Mouse (Mus musculus): Measurements from ENCODE around the gene Rock2. TPM values are rescaled to one million over a fixed set of nuclear protein-coding genes. Genes with fewer than 3 reads are reported as not detected.

Gene Rock2
- polyA plus RNA-seq, 1 experiment from 2014 or later = 14.4 TPM

DNA sequence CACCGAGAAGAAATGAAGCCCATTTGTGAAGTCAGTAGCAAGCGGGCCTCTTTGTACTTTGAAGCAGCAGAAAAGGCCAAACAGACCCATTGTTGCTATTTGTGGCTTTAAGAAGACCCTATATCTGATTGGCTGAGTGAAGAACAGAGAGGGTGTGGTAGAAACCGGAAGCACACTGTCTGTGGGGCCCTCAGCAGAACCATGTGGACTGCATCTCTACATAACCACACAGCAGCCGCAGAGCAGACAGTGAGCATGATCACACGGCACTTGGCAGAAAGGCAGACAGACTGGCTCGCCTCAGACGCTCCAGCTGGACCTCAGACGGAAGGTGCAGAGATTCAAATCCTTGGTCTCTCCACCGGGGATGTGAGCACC lies 138.8 kb downstream of the Rock2 start:
- no peak overlapping the region for H3K27ac ChIP-seq (ENCODE audit: low read depth, low read length)
- H3K9me3 ChIP-seq (ENCODE audit: control insufficient read depth, low read length) = no peaks in the 10 kb centered on the region
- no peak overlapping the region for H3K4me3 ChIP-seq (ENCODE audit: low read depth, low read length)
- H3K4me2 ChIP-seq = no peak overlapping the region
- no peak for ATAC-seq (replicated peaks; ENCODE audit: low FRiP score)
- H3K9ac ChIP-seq (ENCODE audit: low read depth, low read length) = no peak overlapping the region
- WGBS = 79% methylated on average over 9 of the region's 9 CpGs
- no peaks in the 10 kb centered on the region for H3K27me3 ChIP-seq (replicated peaks; ENCODE audit: control insufficient read depth, insufficient read depth, low read length)
- no peaks in the 10 kb centered on the region for H3K4me1 ChIP-seq (replicated peaks; ENCODE audit: control insufficient read depth, insufficient read depth, low read length)
- DNase-seq (ENCODE audit: low spot score) = no peak
- H3K36me3 ChIP-seq (ENCODE audit: control insufficient read depth, insufficient read depth, low read length) = no peaks in the 10 kb centered on the region

DNA sequence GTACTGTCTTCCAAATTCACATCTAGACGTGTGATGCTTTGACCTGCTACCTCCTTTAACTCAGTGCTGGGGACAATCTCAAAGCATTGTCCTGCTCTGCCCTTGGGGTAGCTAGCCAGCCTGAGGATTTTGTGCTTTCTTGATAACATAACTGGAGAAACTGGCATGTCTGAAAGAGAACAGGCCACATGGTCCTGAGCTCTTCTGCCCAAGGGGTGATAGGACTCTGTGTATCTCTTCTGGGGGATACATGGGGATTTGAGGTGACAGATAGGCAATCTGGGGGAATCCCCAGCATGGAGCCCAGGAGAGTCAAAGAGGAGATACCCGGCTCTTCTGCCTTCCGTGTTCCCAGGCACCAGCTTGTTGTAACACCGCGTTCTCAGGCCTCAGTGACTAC lies 140.0 kb downstream of the Rock2 start:
- Histone ChIP-seq H3K27me3 (replicated peaks; ENCODE audit: control insufficient read depth, insufficient read depth, low read length) (no peaks in the 10 kb centered on the region), H3K9me3 (ENCODE audit: control insufficient read depth, low read length) (no peaks in the 10 kb centered on the region), H3K4me2 (no peak overlapping the region), H3K27ac (ENCODE audit: low read depth, low read length) (no peak overlapping the region), H3K4me3 (ENCODE audit: low read depth, low read length) (no peak overlapping the region), H3K9ac (ENCODE audit: low read depth, low read length) (no peak overlapping the region), H3K36me3 (ENCODE audit: control insufficient read depth, insufficient read depth, low read length) (no peaks in the 10 kb centered on the region), H3K4me1 (replicated peaks; ENCODE audit: control insufficient read depth, insufficient read depth, low read length) (no peaks in the 10 kb centered on the region)
- 79% methylated on average over 5 of the region's 5 CpGs for WGBS
- DNase-seq (ENCODE audit: low spot score) (no peak), ATAC-seq (replicated peaks; ENCODE audit: low FRiP score) (no peak)

DNA sequence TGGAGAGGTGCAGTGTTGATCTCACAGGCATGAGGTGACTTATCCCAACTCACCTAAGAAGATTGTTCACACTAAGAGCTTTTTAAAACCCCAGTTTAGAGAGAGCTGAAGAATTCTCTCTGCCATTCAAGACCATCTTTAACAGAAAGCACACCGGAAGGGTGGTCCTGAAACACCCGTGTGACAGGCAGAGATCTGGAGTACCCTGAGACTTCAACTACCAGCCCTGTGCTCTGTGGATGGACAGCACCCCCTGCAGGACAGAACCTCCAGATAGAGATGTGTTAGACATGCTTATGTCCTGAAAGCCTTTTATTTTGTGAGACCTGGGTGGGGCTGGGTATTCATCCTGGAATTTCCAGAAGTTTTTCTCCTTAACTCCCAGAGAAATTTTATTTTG lies 140.4 kb downstream of the Rock2 start:
- ATAC-seq (replicated peaks; ENCODE audit: low FRiP score) (no peak), DNase-seq (ENCODE audit: low spot score) (no peak)

DNA sequence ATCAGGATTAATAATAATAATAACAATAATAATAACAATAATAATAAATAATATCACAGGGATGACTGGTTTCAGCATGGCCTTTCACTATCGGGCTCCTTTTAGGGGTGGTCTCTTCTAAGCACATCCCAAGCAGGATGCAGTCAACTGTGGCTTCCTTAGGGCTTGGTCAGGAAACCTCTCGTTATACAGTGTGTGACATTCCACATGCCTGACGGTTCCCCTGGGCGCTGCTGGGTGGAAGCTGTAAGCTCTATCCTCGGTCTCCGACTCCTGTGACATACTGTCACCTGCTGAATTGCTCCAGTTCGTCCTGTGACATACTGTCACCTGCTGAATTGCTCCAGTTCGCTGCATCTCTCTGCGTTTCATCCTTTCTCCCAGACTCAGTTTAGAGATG lies 141.8 kb downstream of the Rock2 start:
- 48% methylated on average over 9 of the region's 9 CpGs for WGBS
- H3K4me1 ChIP-seq (replicated peaks; ENCODE audit: control insufficient read depth, insufficient read depth, low read length) = no peaks in the 10 kb centered on the region
- ATAC-seq (replicated peaks; ENCODE audit: low FRiP score) = no peak

More for the DNA sequence above, 140.4 kb downstream of the Rock2 start:
- H3K4me1 ChIP-seq (replicated peaks; ENCODE audit: control insufficient read depth, insufficient read depth, low read length) = no peaks in the 10 kb centered on the region
- H3K4me2 ChIP-seq = no peak overlapping the region
- no peak overlapping the region for H3K9ac ChIP-seq (ENCODE audit: low read depth, low read length)
- 50% methylated on average over 2 of the region's 2 CpGs for WGBS
- H3K36me3 ChIP-seq (ENCODE audit: control insufficient read depth, insufficient read depth, low read length) = no peaks in the 10 kb centered on the region
- H3K27me3 ChIP-seq (replicated peaks; ENCODE audit: control insufficient read depth, insufficient read depth, low read length) = no peaks in the 10 kb centered on the region
- H3K9me3 ChIP-seq (ENCODE audit: control insufficient read depth, low read length) = no peaks in the 10 kb centered on the region
- H3K27ac ChIP-seq (ENCODE audit: low read depth, low read length) = no peak overlapping the region
- no peak overlapping the region for H3K4me3 ChIP-seq (ENCODE audit: low read depth, low read length)

DNA sequence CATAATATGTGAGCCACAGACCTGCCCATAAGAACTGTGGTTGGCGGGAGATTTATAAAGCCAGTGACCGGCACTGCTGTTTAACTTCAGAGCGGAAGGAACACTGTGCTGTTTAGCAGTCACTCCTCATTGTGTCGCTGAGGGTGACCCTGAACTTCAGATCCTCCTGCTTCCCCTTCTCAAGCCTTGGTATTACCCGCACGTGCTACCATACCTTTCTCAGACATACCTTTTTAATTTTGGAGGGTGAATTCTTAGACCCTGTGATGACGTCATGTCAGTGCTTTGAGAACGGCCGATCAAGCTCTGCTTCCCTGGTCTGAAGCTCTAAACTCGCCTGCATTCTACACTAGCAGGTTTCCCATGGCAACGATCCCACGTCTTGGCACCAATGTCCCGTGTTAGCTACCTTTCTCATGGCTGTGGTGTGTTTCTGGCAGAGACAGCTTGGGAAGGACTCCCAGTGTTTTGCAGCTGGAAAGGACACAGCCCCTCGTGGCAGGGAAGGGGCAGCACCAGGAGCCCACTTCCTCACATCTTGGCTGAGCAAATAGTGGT lies 142.4 kb downstream of the Rock2 start:
- DNase-seq (ENCODE audit: low spot score) (no peak), ATAC-seq (replicated peaks; ENCODE audit: low FRiP score) (no peak)
- Histone ChIP-seq H3K9ac (ENCODE audit: low read depth, low read length) (no peak overlapping the region), H3K27me3 (replicated peaks; ENCODE audit: control insufficient read depth, insufficient read depth, low read length) (no peaks in the 10 kb centered on the region), H3K4me2 (no peak overlapping the region), H3K4me1 (replicated peaks; ENCODE audit: control insufficient read depth, insufficient read depth, low read length) (no peaks in the 10 kb centered on the region), H3K27ac (ENCODE audit: low read depth, low read length) (no peak overlapping the region), H3K4me3 (ENCODE audit: low read depth, low read length) (no peak overlapping the region), H3K9me3 (ENCODE audit: control insufficient read depth, low read length) (no peaks in the 10 kb centered on the region), H3K36me3 (ENCODE audit: control insufficient read depth, insufficient read depth, low read length) (no peaks in the 10 kb centered on the region)
- 68% methylated on average over 14 of the region's 14 CpGs for WGBS

More for the DNA sequence above, 141.8 kb downstream of the Rock2 start:
- Histone ChIP-seq H3K27ac (ENCODE audit: low read depth, low read length) (no peak overlapping the region), H3K9ac (ENCODE audit: low read depth, low read length) (no peak overlapping the region), H3K4me2 (no peak overlapping the region), H3K27me3 (replicated peaks; ENCODE audit: control insufficient read depth, insufficient read depth, low read length) (no peaks in the 10 kb centered on the region), H3K36me3 (ENCODE audit: control insufficient read depth, insufficient read depth, low read length) (no peaks in the 10 kb centered on the region), H3K9me3 (ENCODE audit: control insufficient read depth, low read length) (no peaks in the 10 kb centered on the region), H3K4me3 (ENCODE audit: low read depth, low read length) (no peak overlapping the region)
- DNase-seq (ENCODE audit: low spot score) = no peak

Other genes starting within 250 kb of the Rock2 start
- gene Ntsr2, start 241.5 kb upstream of the Rock2 start, polyA plus RNA-seq (2014; fragmentation: Nextera tagmentation; extraction: Ambion mirVana) = not detected in 2 replicates
- gene Greb1, start 94.0 kb upstream of the Rock2 start, polyA plus RNA-seq (2014; fragmentation: Nextera tagmentation; extraction: Ambion mirVana) = 4.3 and 5.5 TPM in 2 replicates
- gene E2f6, start 83.9 kb upstream of the Rock2 start, polyA plus RNA-seq (2014; fragmentation: Nextera tagmentation; extraction: Ambion mirVana) = 42.7 and 49.0 TPM in 2 replicates
- gene Pqlc3, start 105.5 kb downstream of the Rock2 start, polyA plus RNA-seq (2014; fragmentation: Nextera tagmentation; extraction: Ambion mirVana) = 4.6 and 5.1 TPM in 2 replicates
- 0.11 and 0.40 TPM in 2 replicates for gene 2410004P03Rik, start 116.8 kb downstream of the Rock2 start, polyA plus RNA-seq (2014; fragmentation: Nextera tagmentation; extraction: Ambion mirVana)

All from liver, embryonic 11.5 days (tissue).